Mouse (Mus musculus) E14TG2a.4 (cell line): ENCODE measurements at regions not wholly inside any gene's neighbourhood (a gene's known extent, or its start where the extent isn't known, plus 50 kb on each side); places are given as distances from the start of the nearest gene placed in this dataset.

ENCODE experiments used
- CTCF ChIP-seq: conservative IDR thresholded peaks from 2 replicates; pipeline ENCODE4 v1.5.1; 2014; ENCODE audit warnings: low read length
- NANOG ChIP-seq: IDR thresholded peaks from 2 replicates; pipeline ENCODE4 v1.6.1; 2014; ENCODE audit warnings: borderline replicate concordance, low read length, mixed read lengths
- POU5F1 ChIP-seq: IDR thresholded peaks from 2 replicates; pipeline ENCODE4 v1.6.1; 2014; ENCODE audit warnings: low read length, borderline replicate concordance

DNA sequence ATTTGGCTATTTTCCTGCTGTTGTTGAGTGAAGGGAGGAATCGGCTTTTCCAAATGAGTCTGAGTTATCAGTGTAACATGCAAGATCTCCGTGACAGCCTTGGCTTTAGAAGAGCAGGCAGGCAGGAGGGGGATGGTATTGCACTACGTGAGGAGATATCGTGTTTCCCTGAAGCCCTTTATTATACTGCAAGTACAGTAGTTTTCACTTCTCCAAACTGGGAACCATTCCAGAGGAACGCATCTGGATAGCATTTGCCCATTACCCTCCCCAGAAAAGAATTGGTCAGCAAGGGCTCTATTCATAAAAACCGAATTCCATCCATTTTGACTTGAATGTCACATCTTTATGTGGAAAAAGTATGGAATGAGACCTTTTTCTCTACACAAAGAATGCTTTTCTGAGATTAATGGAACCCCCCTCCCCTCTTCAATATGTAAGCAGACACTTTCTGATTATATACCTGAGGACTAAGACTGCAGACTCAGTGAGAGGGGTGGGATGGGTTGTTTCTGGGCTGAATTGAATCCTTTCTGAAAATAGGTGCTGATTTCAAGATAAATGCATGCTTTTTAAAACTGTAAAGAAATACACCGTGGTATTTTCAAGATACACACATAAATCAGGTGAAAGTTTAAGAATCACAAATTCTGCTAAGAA lies 571.8 kb downstream of the Car8 start:
- TF ChIP-seq CTCF (no peak), NANOG (no peak), POU5F1 (no peak)
